14 mouse cellular contexts compared by ENCODE assay signal in the genomic region with DNA sequence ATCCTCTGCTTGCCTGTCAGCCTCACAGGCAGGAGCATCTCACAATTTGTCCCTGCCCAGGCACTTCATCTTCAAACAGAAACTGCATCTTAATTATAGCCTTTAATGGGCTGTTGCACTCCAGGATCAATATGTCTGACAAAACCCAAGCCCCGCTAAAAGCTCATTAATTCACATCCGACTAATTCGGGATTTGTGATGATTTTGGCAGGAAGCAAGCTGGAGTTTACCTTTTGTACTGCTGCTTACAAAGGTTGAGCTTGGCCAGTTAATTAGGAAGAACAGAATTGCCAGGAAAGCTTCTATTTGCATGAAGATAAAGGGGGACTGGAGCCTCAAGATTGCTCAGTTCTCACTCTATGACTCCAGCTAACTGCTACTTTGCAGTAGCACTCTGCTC.
A peak's percentile ranks its signal among the peaks of the same experiment; 100 is the strongest.
DNase-seq lines count a peak whose midpoint lies in the region; ATAC-seq lines count a peak whose summit lies in the region.
"Had no signal": no experiment of that assay in that cellular context is flagged by ENCODE, and none has a peak within 500 bp of the region (broad histone marks: within the 10 kb centered on the region; RNA-seq: fewer than 3 reads in every experiment).

No protein-coding gene starts in this region.

- H3K27me3 ChIP-seq in embryonic facial prominence, embryonic 11.5 days (ENCODE audit: control insufficient read depth, insufficient read depth, low read length): no peaks in the 10 kb centered on the region
- H3K27me3 ChIP-seq in embryonic facial prominence, embryonic 10.5 days (replicated peaks; ENCODE audit: low read depth, poor library complexity, severe bottlenecking): no peaks in the 10 kb centered on the region
- H3K27me3 ChIP-seq in midbrain, embryonic 14.5 days (ENCODE audit: control insufficient read depth, insufficient read depth, low read length): no peaks in the 10 kb centered on the region
- H3K27me3 ChIP-seq: embryonic facial prominence, embryonic 13.5 days; liver, embryonic 15.5 days had no signal

- H3K36me3 ChIP-seq in embryonic facial prominence, embryonic 11.5 days (replicated peaks; ENCODE audit: control insufficient read depth, insufficient read depth, low read depth, low read length): no peaks in the 10 kb centered on the region
- no peaks in the 10 kb centered on the region for H3K36me3 ChIP-seq in embryonic facial prominence, embryonic 10.5 days (replicated peaks)
- no peaks in the 10 kb centered on the region for H3K36me3 ChIP-seq in midbrain, embryonic 14.5 days (ENCODE audit: control insufficient read depth, insufficient read depth, low read length)
- H3K36me3 ChIP-seq: embryonic facial prominence, embryonic 13.5 days; limb, embryonic 10.5 days; liver, embryonic 15.5 days had no signal

- ATAC-seq in embryonic facial prominence, embryonic 11.5 days (replicated peaks; ENCODE audit: insufficient number of reproducible peaks, low FRiP score, low TSS enrichment, low read depth): no peak
- no peak for ATAC-seq in midbrain, embryonic 14.5 days (ENCODE audit: low FRiP score, low TSS enrichment)

- H3K4me3 ChIP-seq in embryonic facial prominence, embryonic 11.5 days (ENCODE audit: low read depth, low read length): no peak overlapping the region
- H3K4me3 ChIP-seq in embryonic facial prominence, embryonic 10.5 days: no peak overlapping the region
- no peak overlapping the region for H3K4me3 ChIP-seq in midbrain, embryonic 14.5 days (replicated peaks; ENCODE audit: low read depth, low read length)
- H3K4me3 ChIP-seq: embryonic facial prominence, embryonic 13.5 days; limb, embryonic 10.5 days; liver, embryonic 15.5 days had no signal

- H3K9ac ChIP-seq in embryonic facial prominence, embryonic 11.5 days (replicated peaks; ENCODE audit: low read length): no peak overlapping the region
- no peak overlapping the region for H3K9ac ChIP-seq in midbrain, embryonic 14.5 days (replicated peaks; ENCODE audit: low read length)
- H3K9ac ChIP-seq: embryonic facial prominence, embryonic 13.5 days; liver, embryonic 15.5 days had no signal

- no peak overlapping the region for H3K4me2 ChIP-seq in embryonic facial prominence, embryonic 11.5 days (ENCODE audit: low read depth, low read length)
- no peak overlapping the region for H3K4me2 ChIP-seq in midbrain, embryonic 14.5 days (ENCODE audit: low read length)
- H3K4me2 ChIP-seq: embryonic facial prominence, embryonic 13.5 days; liver, embryonic 15.5 days had no signal

- H3K9me3 ChIP-seq in embryonic facial prominence, embryonic 11.5 days (replicated peaks; ENCODE audit: control insufficient read depth, low read length): no peaks in the 10 kb centered on the region
- no peaks in the 10 kb centered on the region for H3K9me3 ChIP-seq in embryonic facial prominence, embryonic 10.5 days
- H3K9me3 ChIP-seq in midbrain, embryonic 14.5 days (ENCODE audit: control insufficient read depth, low read length): no peaks in the 10 kb centered on the region
- H3K9me3 ChIP-seq: embryonic facial prominence, embryonic 13.5 days; limb, embryonic 10.5 days; liver, embryonic 15.5 days had no signal

- 26% methylated on average over 3 of the region's 3 CpGs for WGBS in embryonic facial prominence, embryonic 11.5 days
- 19% methylated on average over 3 of the region's 3 CpGs for WGBS in embryonic facial prominence, embryonic 10.5 days
- 4% methylated on average over 3 of the region's 3 CpGs for whole genome bisulfite sequencing in midbrain, embryonic 14.5 days

- peak; percentile 4 for DNase-seq in embryonic facial prominence, embryonic 11.5 days (ENCODE audit: low spot score)
- DNase-seq in embryonic facial prominence, embryonic 10.5 days (ENCODE audit: low spot score): no peak
- peak; percentile 7 for DNase-seq in embryo, embryonic 11 days
- peak; percentile 2 for DNase-seq in forelimb bud, embryonic 11.5 days (ENCODE audit: low read depth, low spot score)
- peak; percentile 59 for DNase-seq in midbrain, embryonic 14.5 days
- DNase-seq in T-cell, adult 2 months (ENCODE audit: low spot score): no peak
- DNase-seq in adrenal gland, adult 8-10 months: no peak
- DNase-seq in testis, postnatal 10 days (ENCODE audit: low spot score): no peak
- DNase-seq: cerebellum, adult 8-10 months; heart, adult 18-20 months; kidney, postnatal 10 days had no signal

- no peaks in the 10 kb centered on the region for H3K4me1 ChIP-seq in embryonic facial prominence, embryonic 11.5 days (ENCODE audit: control insufficient read depth, insufficient read depth, low read length)
- H3K4me1 ChIP-seq in embryonic facial prominence, embryonic 10.5 days: no peaks in the 10 kb centered on the region
- peaks cover 7% of the 10 kb centered on the region; the same call in 1 of the 2 replicates for H3K4me1 ChIP-seq in midbrain, embryonic 14.5 days (ENCODE audit: control insufficient read depth, insufficient read depth, low read length)
- H3K4me1 ChIP-seq: embryonic facial prominence, embryonic 13.5 days; liver, embryonic 15.5 days had no signal

- no peak overlapping the region for H3K27ac ChIP-seq in embryonic facial prominence, embryonic 11.5 days (replicated peaks; ENCODE audit: low read depth, low read length)
- no peak overlapping the region for H3K27ac ChIP-seq in embryonic facial prominence, embryonic 10.5 days (replicated peaks)
- 0 out of 2 replicates have a peak overlapping the region, but pooled peaks have one; percentile 1 for H3K27ac ChIP-seq in midbrain, embryonic 14.5 days (replicated peaks; ENCODE audit: low read depth, low read length)
- H3K27ac ChIP-seq: embryonic facial prominence, embryonic 13.5 days; limb, embryonic 10.5 days; liver, embryonic 15.5 days had no signal

Comparison
In these comparisons a context has a peak if more than half of its experiments do, and no peak if none do; other contexts are left out.
1. DNase-seq: peak in embryonic facial prominence, embryonic 11.5 days (single experiment), embryo, embryonic 11 days (single experiment), forelimb bud, embryonic 11.5 days (single experiment) and midbrain, embryonic 14.5 days (single experiment); none in embryonic facial prominence, embryonic 10.5 days (single experiment), T-cell, adult 2 months (single experiment), adrenal gland, adult 8-10 months (single experiment) and testis, postnatal 10 days (single experiment).